Mouse (Mus musculus) thymus, postnatal 4 days (tissue): Measurements from ENCODE around the gene Glis3.

Source experiments
- DNase-seq: peaks from one replicate; pipeline ENCODE4 v3.0.0; 2021

Glis3 gene

DNA sequence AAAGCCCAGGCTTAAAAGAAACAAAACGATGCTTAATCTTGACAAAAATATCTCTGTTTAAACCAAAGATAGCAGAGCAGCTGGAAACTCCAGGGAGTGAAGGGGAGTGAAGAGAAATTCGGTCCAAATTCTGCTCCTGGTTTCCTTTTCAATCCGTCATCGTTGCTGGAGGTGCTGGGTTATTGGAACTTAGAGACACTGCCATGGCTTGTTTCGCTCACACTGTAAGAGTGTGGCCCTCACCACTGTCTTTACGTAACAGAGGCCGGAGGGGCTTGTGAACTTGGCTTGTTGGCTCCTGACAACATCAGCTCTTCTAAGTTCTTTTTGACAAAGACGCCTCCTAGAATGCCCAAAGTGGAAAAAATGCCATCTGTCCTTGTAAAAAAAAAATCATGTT is 99.4 kb downstream of the Glis3 start:
- no peak for DNase-seq

DNA sequence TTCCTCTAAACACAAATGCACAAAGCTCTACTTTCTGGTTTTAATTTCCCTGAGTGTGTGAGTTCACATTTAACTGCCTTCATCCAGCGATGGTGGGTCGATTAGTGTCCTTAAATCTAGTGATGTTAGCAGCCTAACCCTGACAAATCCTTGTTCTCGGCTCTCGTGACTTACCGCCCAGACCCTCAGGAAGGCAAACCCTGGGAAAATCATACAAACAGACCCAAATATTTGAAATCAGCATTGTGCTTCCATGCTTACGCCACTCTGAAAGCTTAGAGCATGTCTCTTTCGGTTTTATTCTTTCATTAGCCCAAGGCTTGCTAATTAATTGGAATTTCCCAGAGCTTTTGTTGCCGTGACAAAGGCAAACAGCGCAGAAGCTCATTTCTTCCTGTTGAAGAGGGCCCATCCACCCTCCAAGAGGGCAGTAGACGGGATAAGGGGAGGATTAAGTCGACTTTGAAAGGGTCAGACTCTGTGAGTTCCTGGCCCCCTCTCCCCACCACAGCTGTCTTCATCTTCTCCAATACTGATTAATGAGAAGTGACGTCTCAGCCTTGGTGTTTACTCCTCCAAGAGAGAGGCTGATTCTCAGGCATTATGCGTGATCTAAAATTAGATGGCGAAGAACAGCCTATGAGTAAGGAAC is 100.0 kb downstream of the Glis3 start:
- no peak for DNase-seq

DNA sequence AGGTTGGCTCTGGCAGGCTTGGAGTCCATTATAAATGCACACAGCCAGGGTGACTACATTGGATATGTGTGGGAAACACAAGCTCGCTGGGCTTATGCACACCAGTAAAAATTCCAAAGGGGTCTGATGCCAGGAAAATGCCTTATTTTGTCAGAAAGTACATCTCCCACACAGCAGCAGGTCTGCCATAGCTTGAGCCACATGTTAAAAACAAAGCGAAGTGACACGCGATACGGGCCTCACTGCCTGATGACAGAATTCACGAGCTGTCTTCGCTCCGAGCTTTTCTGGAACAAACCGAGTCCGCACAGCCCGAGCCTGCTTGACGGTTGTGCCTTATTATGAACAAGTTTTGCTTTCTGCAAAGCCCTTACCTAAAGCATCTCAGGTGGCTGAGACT is 102.9 kb downstream of the Glis3 start:
- no peak for DNase-seq

DNA sequence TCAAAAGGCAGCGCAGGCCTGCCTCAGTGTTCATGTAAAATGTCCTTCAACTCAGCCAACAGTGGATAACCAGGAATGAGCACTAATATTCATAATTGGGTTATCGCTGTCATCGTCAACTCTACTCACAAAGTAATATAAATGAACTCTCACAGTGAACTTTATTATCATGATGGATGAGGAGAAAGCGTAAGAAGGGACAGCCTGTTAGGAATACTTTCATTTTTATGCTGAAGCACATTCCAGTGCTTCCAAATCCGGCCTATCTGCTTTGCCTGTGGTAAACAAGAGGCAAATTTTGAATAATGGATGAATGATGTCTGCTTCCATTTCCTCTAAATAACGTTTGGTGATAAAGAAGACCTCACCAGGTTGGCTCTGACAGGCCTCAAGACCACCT is 103.3 kb downstream of the Glis3 start:
- DNase-seq: no peak

DNA sequence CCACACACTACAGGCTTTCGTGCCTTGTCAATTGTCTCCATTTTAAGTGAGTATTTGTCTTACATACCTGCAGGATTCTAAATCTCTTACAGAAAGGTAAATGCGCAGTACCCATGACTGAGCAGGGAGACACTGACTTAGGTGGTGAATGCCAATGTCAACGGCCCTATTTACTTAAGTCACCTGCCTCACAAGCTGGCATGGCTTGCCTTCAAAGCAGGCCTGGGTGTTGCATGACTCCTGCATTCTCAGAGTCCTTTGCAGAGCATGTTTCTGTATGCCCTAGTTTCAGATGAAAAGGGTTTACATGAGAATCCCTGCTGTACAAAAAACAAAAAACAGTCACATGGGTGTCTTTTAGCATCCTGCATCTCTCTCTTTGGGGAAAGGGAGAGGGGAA is 106.2 kb downstream of the Glis3 start:
- no peak for DNase-seq

DNA sequence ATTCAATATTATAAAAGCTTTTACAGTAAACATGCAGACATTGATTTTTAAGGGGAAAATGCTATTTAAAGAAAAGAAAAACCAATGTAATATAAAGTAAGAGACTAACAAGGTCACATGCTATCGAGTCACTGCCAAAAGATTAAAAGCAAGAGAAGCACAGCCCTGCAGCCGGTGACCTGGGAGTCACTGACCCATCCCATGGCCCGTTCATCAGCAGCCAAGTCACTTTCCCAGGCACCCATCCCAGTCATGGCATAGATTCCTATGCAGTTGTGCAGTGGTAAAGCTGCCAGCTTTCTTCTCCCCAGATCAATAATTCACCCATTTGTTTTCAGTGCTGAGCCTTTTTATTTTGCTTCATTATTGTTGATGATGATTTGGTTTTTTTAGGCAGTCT is 110.0 kb downstream of the Glis3 start:
- DNase-seq: no peak

DNA sequence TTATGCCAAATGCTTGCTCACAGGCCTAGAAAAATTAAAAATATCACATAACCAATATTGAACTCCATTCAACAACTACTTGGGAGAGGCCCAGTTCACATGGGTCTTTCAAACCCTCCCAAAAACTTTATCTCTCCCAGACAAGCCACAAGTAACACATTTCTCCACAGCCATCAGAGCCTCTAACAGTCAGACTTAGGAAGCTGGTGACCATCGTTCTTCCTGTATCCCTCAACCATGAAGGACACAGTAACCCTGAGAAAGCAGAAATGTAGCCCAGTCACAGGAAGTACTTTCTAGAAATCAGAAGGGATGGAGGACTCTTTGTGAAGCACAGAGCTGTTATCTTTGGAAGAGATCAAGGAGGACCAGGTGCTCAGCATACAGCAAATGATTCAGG is 112.8 kb downstream of the Glis3 start:
- DNase-seq: no peak

DNA sequence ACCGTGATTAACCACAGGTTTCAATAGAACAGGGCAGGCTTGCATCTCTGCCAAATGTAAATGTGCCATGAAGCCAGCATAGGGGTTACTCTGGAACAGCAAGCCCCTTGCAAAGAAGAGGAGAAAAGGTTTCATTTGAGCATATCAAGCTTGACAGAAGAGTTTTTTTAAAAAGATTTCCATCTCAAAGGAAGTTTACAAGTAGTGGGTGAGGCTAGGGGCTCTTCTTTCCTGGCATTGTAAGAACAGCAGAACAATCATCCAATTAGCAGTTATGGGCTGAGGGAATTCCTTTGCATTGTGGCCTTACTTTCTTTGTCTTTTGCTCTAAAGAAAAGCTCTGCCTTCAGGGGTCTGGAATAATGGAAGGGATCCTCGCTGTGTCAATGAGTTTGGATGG is 113.3 kb downstream of the Glis3 start:
- no peak for DNase-seq

DNA sequence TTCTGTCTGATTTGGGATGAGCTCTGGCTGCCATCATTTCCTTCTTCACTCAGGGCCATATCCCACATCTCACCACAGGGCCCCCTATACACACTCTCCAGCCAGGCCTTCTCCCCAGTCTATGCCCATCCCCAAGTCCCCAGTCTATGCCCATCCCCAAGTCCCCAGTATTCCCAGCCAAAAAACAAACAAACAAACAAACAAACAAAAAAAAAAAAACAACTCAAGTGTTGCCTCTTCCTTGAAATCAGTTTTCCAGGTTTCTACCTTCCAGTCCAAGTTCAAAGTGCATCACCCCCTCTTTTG is 118.2 kb downstream of the Glis3 start:
- DNase-seq: no peak

DNA sequence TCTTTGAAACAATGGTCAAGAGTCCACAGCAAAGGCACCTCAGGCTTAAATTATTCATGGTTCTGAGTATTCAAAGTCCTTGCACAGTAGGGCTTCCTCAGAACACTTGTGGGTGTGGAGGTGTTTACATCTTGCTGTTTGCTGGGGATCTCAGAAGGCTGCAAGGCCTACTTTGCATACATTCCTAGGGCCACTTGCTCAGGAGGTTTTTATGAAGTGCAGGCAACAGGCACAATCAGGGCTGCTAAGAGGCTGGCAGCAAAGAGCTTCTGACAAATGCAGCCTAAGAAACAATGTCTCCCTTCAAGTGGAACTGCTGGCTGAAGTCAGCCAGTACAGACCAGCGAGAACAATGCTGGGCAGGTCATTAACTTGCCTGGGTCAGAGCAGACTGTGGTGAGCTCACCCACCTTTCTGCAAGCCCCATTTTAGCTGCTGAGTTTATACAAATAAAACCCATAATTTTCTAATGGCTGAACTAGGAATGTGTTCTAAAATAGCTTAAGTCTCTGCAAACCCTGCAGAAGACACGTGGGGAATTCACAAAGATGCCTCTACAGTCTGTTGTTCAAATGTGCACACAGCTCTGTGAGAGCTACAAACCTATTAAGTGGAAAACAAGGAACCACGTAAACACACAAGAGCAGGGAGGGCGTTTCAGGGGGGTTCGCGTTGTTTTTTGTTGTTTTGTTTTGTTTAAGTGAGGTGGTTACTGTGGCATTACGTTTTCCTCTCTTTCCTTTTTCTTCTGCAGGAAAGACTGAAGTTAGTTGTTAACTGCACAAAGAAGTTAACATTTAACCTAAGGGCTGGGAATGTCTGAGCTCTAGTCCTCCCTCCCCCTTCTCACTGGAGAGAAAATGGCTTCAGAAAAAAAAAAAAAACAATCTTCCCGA is 118.8 kb downstream of the Glis3 start:
- DNase-seq: no peak

DNA sequence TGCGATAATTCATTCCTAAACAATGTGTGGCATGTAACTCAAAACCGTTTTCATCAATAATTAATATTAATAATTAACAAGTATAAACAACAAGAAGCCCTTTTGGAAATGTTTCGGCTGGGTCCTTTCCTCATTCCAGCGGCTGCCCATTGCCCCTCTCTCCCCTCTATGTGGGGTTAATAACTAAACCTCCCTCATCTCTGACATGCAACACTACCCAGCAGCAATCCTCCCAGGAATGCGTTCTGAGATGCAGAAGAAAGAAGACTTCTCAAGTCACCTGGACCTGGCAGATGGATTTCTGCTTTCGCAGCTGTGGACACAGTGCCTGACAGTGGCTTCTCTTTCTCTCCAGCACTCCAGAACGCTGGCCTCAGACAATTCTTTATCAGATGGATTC is 120.0 kb downstream of the Glis3 start:
- DNase-seq: no peak

DNA sequence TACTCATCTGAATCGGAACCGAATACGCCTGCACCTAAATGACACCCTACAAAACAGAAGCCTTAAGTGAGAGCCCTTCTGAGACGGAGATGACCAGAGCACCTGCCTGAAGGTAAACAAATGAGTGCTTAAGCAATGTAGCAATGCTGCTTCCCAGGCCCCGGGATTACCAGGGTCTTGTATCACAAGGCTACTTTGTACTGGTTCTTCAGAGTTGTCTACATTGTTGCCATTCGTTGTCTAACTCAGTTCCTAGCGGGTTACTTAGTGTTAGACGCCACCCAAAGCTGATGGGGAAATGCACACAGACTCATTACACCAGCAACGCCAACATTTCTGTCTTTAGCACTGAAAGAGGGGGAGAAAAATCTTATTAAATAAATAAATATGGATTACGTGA is 120.5 kb downstream of the Glis3 start:
- no peak for DNase-seq

DNA sequence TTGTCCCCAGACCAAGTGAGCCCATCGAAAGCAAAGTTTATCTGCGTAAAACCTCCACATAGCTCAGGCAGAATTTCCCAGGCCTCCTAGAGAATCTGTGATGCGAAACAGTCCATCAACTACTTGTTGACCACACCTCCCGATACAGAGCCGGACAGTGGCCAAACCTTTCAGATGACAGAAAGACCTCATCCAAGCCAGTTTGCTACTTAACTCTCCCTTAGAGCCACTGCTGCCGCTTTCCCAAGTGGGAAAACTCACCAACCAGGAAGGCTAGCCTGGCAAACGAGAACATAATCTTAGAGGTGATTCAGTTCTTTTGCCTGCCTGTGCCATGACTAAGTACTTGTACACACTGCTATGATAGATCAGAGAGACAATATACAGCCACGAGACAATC is 121.2 kb downstream of the Glis3 start:
- DNase-seq: no peak

DNA sequence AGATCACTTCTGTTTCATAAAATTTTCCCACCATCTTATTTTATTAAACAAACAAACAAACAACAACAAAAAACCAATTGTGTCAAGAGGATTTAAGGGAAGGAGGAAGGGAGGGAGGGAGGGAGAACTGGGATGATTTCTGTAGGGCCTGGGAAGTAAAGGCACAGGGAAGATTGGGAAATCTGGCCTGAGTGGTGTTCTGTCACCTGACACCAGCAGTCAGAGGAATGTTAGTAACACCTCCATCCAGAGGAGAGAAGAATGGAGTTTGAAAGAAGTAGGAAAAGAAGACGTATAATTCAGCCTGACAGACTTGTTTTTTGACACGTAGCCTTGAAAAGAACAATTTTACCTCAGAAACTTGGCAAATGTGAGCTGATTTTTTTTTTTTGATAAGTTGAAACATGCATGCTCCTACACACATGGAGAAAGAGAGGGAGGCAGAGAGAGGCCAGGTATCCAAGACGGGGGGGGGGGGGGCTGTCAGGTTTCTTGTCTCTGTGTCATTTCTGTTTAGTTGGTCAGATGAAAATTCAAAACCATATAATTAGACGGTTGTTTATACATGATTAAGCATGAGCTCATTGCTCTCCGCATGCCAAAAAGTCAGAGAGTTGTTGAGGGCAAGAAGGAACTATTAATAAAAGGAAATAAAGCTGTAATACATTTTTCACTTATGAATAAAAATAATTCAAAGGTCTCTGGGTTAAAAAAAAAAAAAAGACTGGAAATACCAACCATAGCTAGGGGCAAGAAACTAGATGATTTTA is 122.1 kb downstream of the Glis3 start:
- DNase-seq: no peak

DNA sequence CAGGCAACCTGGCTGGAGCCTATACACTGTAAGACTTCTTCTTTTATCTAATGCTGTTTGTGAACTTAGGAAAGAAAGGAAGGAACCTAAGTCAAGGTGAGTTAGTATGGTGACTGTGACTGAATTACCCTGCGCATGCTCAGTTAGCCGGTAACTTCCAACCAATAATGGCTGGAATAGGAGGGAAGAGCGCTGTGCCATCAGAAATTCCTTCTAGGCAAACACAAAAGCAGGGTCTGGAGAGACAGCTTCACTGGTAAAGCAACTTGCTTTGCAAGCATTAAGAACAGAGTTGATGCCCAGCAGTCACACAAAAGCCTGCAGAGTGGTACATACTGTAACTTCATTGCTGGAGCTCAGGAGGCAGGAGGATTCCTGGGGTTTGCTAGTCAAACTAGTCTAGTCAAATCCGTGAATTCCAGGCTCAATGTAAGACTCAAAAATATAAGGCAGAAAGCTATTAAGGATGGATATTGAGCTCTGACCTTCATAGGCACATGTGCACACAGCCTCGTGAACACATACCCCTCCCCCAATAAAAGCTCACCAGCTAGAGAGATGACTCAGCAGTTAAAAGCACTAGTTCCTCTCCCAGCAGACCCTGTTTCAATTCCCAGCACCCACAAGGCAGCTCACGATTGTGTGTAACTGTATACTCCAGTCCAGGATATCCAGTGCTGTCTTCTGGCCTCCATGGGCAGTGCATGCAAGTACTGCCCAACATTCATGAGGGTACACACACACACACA is 124.5 kb downstream of the Glis3 start:
- DNase-seq: no peak

DNA sequence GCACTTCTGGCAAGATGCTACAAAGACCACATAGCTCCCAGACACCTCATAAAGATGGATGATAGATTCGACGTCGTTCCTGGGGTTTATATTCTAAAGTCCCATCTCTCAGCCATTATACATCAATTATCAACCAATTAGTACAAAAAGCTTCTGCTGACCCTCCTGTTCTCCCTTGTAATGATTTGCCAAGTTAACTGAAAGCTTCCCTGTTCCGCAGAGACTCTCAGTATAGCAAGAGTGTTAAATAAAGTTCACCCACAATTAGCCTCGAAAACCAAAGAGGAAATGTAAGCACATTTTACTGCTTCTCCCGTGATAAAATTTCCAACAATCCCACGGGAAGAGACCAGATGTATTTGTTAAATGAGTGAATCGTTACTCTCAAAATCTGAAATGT is 129.3 kb downstream of the Glis3 start:
- no peak for DNase-seq

DNA sequence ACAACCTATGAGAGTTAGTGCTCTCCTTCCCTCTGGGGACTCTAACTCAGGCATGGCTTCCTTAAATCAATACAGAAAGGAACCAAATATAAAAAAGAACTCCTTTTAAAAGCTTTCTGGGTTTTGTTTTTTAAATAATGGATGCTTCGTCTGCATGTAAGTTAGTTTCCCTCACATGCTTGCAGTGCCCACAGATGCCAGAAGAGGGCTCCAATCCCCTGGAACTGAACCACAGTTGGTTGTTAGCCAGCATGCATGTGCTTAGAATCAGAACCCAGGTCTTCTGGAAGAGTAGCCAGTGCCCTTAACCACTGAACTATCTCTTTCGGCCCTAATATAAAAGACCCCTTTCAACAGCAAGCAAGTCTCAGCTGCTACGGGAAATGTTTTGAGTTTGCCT is 132.9 kb downstream of the Glis3 start:
- peak; percentile 67 for DNase-seq

DNA sequence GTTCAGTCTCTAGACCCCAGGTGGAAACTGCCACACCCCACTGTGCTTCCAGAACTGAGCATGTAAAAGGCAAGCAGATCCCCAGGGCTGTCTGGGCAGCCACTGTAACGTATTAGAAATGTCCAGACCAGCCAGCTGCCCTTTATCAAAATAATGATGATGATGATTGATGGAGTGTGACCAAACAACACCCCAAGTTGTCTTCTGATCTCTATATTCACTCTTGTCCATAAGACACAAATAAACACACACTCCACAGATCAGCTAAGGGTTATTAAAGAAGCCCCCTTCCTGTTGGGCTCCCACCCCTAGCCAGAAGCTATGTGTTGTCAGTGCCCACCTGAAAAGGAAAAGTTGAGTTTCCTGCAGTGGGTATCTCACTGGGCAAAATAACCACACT is 134.4 kb downstream of the Glis3 start:
- no peak for DNase-seq

DNA sequence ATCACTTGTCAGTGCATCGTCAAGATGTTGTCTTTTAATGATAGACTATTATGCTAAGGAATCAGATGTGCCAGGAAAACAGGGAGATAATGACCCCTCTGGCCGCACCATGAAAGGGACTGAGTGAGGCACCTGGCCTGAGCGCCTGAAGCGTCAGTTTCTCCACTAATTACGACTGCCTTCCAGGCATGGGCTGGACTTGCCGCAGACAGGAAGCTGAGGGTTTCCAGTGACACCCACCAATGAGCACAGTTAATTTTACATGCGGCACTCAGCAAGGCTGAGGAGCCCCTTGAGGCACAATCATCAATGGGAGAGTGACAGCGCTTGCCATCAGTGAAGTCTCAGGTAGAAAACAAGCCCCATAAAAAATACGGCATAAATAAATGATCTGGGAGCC is 141.1 kb downstream of the Glis3 start:
- no peak for DNase-seq

DNA sequence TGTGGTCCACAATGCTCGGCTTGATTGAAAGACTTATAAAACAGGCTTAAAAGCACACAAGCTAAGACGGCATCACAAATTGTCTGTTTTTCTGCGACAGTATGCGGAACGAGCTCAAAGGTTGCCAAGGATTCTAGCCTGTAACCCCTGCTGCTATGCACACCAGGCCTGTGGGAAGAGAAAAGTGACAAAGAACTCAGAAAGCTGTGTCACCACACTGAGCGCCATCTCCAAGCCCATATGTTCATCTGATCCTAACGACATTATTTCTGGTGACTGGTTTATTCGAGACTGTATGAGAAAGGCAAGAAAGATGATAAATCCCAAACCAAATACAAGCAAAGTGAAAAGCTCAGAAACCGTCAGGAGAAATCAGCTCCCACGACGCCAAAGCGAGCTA is 144.9 kb downstream of the Glis3 start:
- DNase-seq: no peak

DNA sequence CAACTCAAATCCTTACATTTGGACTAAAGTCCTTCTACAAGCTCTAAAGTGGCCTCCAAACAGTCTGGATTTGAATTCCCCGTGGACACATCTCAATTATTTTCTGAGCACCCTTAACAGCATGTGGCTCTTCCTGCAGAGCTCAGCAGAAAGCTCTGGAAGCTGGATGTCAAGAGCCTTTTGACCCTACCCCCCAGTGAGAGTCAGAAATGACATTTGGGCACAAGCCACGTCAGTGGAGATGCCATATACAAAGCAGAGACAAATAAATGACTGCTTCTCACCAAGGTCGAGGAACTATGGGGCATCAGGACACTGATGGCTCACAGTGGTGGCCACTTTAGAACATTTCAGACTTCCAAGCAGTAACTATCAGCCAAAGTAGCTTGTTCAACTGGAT is 146.3 kb downstream of the Glis3 start:
- no peak for DNase-seq

DNA sequence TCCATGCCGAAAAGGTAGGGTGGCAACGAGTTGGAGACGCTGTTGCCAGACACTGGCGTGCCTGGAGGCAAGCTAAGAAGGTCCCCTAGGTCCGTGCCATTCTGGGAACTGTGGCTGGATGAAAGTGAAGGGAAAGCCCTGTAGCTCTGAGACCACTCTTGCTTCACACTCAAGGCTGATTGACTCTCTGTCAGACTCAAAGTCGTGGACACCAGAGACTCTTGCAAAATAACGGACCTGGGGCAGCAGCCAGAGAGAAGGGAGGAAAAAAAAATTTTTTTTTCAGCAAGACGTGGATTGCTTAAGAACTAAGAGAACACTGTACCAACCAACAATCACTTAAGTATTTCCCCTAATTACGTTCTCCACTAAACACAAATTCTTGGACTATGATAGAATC is 148.1 kb downstream of the Glis3 start:
- DNase-seq: no peak

DNA sequence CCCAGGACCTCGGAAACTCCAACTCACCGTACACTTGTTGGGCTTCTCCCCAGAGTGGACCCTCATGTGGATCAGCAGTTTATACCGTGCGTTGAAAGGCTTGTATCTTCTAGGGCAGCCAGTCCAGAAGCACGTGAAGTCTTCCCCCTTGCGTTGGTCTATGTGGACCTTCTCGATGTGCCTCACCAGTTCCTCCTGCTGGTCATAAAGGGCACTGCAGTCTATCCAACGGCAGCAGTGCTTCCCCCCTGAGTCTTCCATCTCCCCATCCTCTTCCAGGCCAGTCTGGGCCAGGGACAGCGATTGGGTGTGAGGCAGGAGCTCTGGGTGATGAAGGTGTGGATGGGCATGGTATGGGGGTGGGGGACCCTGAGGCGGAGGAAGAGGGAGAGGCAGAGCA is 149.0 kb downstream of the Glis3 start:
- peak; percentile 77 for DNase-seq
